Mouse (Mus musculus) heart, adult 2 months (tissue): ENCODE measurements around the gene Prokr2.

ENCODE experiments used
- CTCF ChIP-seq: fragments of 200-600 bp; IDR thresholded peaks from 2 replicates; pipeline ENCODE4 v1.8.1; 2022; ENCODE audit warnings: antibody characterized with exemption, mild to moderate bottlenecking, moderate library complexity
- EP300 ChIP-seq: fragments of 200-500 bp; IDR thresholded peaks from 2 replicates; pipeline ENCODE4 v1.6.1; 2011; ENCODE audit warnings: low read depth, low read length, control low read depth; ENCODE audit not compliant: insufficient read depth
- POLR2A ChIP-seq: fragments of 200-500 bp; IDR thresholded peaks from 2 replicates; pipeline ENCODE4 v1.6.1; 2011; ENCODE audit warnings: mild to moderate bottlenecking, low read depth, low read length, control low read depth; ENCODE audit not compliant: insufficient read depth

DNA sequence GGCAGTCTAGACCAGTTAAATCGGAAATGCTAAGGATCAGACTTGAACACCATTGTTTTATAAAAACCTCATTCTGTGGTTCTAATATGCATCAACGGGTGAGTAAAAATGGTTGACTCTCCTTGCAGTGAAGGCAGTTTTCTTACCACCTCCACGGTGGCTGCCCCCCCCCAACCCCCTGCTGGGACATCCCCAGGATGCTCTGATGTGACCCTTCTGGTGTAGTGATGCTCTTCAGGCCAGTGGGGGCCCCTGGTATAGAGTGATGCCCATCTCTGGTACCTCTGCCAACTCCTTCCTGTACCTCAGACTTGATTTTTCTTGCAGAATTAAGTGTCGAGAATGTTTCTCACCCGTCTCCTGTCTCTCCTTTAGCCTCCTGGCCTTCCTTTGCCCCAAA, 72.6 kb downstream of the Prokr2 start:
- TF ChIP-seq CTCF: no peak
- no peak for TF ChIP-seq POLR2A
- TF ChIP-seq EP300: no peak
